Mouse (Mus musculus): ENCODE data around the gene D17H6S53E. TPM values are rescaled to one million over a fixed set of nuclear protein-coding genes. Genes with fewer than 3 reads are reported as not detected.

Gene D17H6S53E
- total and polyA plus RNA-seq, 2 experiments from 2014 or later, result 17.3 to 22.3 TPM

- no peak overlapping the region for H3K4me3 ChIP-seq (ENCODE audit: low read depth, low read length)
- no peak for DNase-seq (ENCODE audit: low spot score)
- H3K27ac ChIP-seq (ENCODE audit: low read depth), result no peak overlapping the region
- H3K9ac ChIP-seq (replicated peaks; ENCODE audit: low read depth, low read length), result no peak overlapping the region
- no peak for TF ChIP-seq EP300 (IDR thresholded peaks at IDR 0.05; ENCODE audit: low read depth)
- no peak for TF ChIP-seq CTCF (IDR thresholded peaks at IDR 0.05; ENCODE audit: low read depth)
- WGBS, result 53% methylated on average over 11 of the region's 11 CpGs
- ATAC-seq (ENCODE audit: insufficient read depth, low read depth), result no peak
- no peak overlapping the region for H3K4me2 ChIP-seq (ENCODE audit: low read depth, low read length)
- H3K36me3 ChIP-seq (replicated peaks; ENCODE audit: control insufficient read depth, insufficient read depth, low read length), result peaks cover 17% of the 10 kb centered on the region
- no peaks in the 10 kb centered on the region for H3K27me3 ChIP-seq (ENCODE audit: control insufficient read depth, insufficient read depth, low read length)
- peaks cover 16% of the 10 kb centered on the region for H3K4me1 ChIP-seq (ENCODE audit: control insufficient read depth, insufficient read depth)
- H3K9me3 ChIP-seq (replicated peaks; ENCODE audit: control insufficient read depth, low read length), result no peaks in the 10 kb centered on the region
These were observed 2.8 kb downstream of the D17H6S53E start for GRCm38 (mm10) chr17:35128996-35129395.

GRCm38 (mm10) chr17:35131038-35131437 lies 4.9 kb downstream of the D17H6S53E start:
- TF ChIP-seq CTCF (IDR thresholded peaks at IDR 0.05; ENCODE audit: low read depth) (no peak), EP300 (IDR thresholded peaks at IDR 0.05; ENCODE audit: low read depth) (no peak)
- H3K9me3 ChIP-seq (replicated peaks; ENCODE audit: control insufficient read depth, low read length), result no peaks in the 10 kb centered on the region
- ATAC-seq (ENCODE audit: insufficient read depth, low read depth) (no peak), DNase-seq (ENCODE audit: low spot score) (no peak)
- H3K4me3 ChIP-seq (ENCODE audit: low read depth, low read length), result no peak overlapping the region
- no peak overlapping the region for H3K9ac ChIP-seq (replicated peaks; ENCODE audit: low read depth, low read length)
- 88% methylated on average over 8 of the region's 8 CpGs for WGBS
- 0 out of 2 replicates have a peak, but pooled peaks cover 13% of the 10 kb centered on the region for H3K36me3 ChIP-seq (replicated peaks; ENCODE audit: control insufficient read depth, insufficient read depth, low read length)
- no peaks in the 10 kb centered on the region for H3K27me3 ChIP-seq (ENCODE audit: control insufficient read depth, insufficient read depth, low read length)
- no peak overlapping the region for H3K4me2 ChIP-seq (ENCODE audit: low read depth, low read length)
- H3K4me1 ChIP-seq (ENCODE audit: control insufficient read depth, insufficient read depth), result peaks cover 10% of the 10 kb centered on the region
- H3K27ac ChIP-seq (ENCODE audit: low read depth), result no peak overlapping the region

- Histone ChIP-seq H3K4me3 (ENCODE audit: low read depth, low read length) (no peak within 1 kb of the TSS), H3K4me1 (ENCODE audit: control insufficient read depth, insufficient read depth) (peaks cover 10% of the 10 kb centered on the region), H3K9ac (replicated peaks; ENCODE audit: low read depth, low read length) (no peak within 1 kb of the TSS), H3K27me3 (ENCODE audit: control insufficient read depth, insufficient read depth, low read length) (no peaks in the 10 kb centered on the region), H3K36me3 (replicated peaks; ENCODE audit: control insufficient read depth, insufficient read depth, low read length) (0 out of 2 replicates have a peak, but pooled peaks cover 13% of the 10 kb centered on the region), H3K9me3 (replicated peaks; ENCODE audit: control insufficient read depth, low read length) (no peaks in the 10 kb centered on the region), H3K27ac (ENCODE audit: low read depth) (no peak within 1 kb of the TSS), H3K4me2 (ENCODE audit: low read depth, low read length) (no peak within 1 kb of the TSS)
- no peak for ATAC-seq (ENCODE audit: insufficient read depth, low read depth)
- TF ChIP-seq CTCF (IDR thresholded peaks at IDR 0.05; ENCODE audit: low read depth), result no peak
- no peak for TF ChIP-seq EP300 (IDR thresholded peaks at IDR 0.05; ENCODE audit: low read depth)
- 78% methylated on average over 15 of the region's 15 CpGs for WGBS
- no peak for DNase-seq (ENCODE audit: low spot score)
These were observed 5.5 kb downstream of the D17H6S53E start, which contains the start of gene Apom for GRCm38 (mm10) chr17:35131500-35132173. Apom (minus strand) TSS chr17:35132050.

- TF ChIP-seq EP300 (IDR thresholded peaks at IDR 0.05; ENCODE audit: low read depth), result no peak
- TF ChIP-seq CTCF (IDR thresholded peaks at IDR 0.05; ENCODE audit: low read depth), result no peak
- H3K9ac ChIP-seq (replicated peaks; ENCODE audit: low read depth, low read length), result no peak overlapping the region
- no peaks in the 10 kb centered on the region for H3K9me3 ChIP-seq (replicated peaks; ENCODE audit: control insufficient read depth, low read length)
- DNase-seq (ENCODE audit: low spot score) (no peak), ATAC-seq (ENCODE audit: insufficient read depth, low read depth) (no peak)
- H3K27me3 ChIP-seq (ENCODE audit: control insufficient read depth, insufficient read depth, low read length), result no peaks in the 10 kb centered on the region
- peaks cover 6% of the 10 kb centered on the region for H3K4me1 ChIP-seq (ENCODE audit: control insufficient read depth, insufficient read depth)
- no peak overlapping the region for H3K4me2 ChIP-seq (ENCODE audit: low read depth, low read length)
- H3K27ac ChIP-seq (ENCODE audit: low read depth), result no peak overlapping the region
- H3K36me3 ChIP-seq (replicated peaks; ENCODE audit: control insufficient read depth, insufficient read depth, low read length), result 0 out of 2 replicates have a peak, but pooled peaks cover 13% of the 10 kb centered on the region
- WGBS, result 70% methylated on average over 3 of the region's 3 CpGs
- H3K4me3 ChIP-seq (ENCODE audit: low read depth, low read length), result no peak overlapping the region
These were observed 6.0 kb downstream of the D17H6S53E start for GRCm38 (mm10) chr17:35132174-35132560.

GRCm38 (mm10) chr17:35133517-35133916 lies 7.3 kb downstream of the D17H6S53E start:
- no peaks in the 10 kb centered on the region for H3K9me3 ChIP-seq (replicated peaks; ENCODE audit: control insufficient read depth, low read length)
- no peak overlapping the region for H3K27ac ChIP-seq (ENCODE audit: low read depth)
- DNase-seq (ENCODE audit: low spot score) (no peak), ATAC-seq (ENCODE audit: insufficient read depth, low read depth) (no peak)
- no peaks in the 10 kb centered on the region for H3K27me3 ChIP-seq (ENCODE audit: control insufficient read depth, insufficient read depth, low read length)
- WGBS, result 91% methylated on average over 7 of the region's 7 CpGs
- H3K4me3 ChIP-seq (ENCODE audit: low read depth, low read length), result no peak overlapping the region
- H3K4me2 ChIP-seq (ENCODE audit: low read depth, low read length), result no peak overlapping the region
- no peak overlapping the region for H3K9ac ChIP-seq (replicated peaks; ENCODE audit: low read depth, low read length)
- TF ChIP-seq CTCF (IDR thresholded peaks at IDR 0.05; ENCODE audit: low read depth) (no peak), EP300 (IDR thresholded peaks at IDR 0.05; ENCODE audit: low read depth) (no peak)
- H3K4me1 ChIP-seq (ENCODE audit: control insufficient read depth, insufficient read depth), result no peaks in the 10 kb centered on the region; the same call in 1 of the 2 replicates
- peaks cover 12% of the 10 kb centered on the region; the same call in 1 of the 2 replicates for H3K36me3 ChIP-seq (replicated peaks; ENCODE audit: control insufficient read depth, insufficient read depth, low read length)

All from heart, postnatal 0 days (tissue).